Mouse (Mus musculus) embryonic facial prominence, embryonic 11.5 days (tissue): ENCODE data around the gene Agrp. TPM values are rescaled to one million over a fixed set of nuclear protein-coding genes. Genes with fewer than 3 reads are reported as not detected.

Source experiments
- ATAC-seq: fragments of 200-750 bp; cut with Nextera tagmentation; replicated peaks from 2 replicates; pipeline ENCODE4 v1.8.0; 2017; ENCODE audit warnings: low read depth; ENCODE audit not compliant: insufficient number of reproducible peaks, low FRiP score, low TSS enrichment
- DNase-seq: peaks from one replicate; pipeline ENCODE4 v3.0.0-alpha.2; 2015; ENCODE audit warnings: low spot score
- H3K27ac ChIP-seq: fragments of 300-500 bp; sonication (generic); replicated peaks from 2 replicates; pipeline ENCODE4 v1.5.1; 2014; ENCODE audit warnings: mild to moderate bottlenecking, low read depth, low read length, control low read depth
- H3K27me3 ChIP-seq: fragments of 300-500 bp; sonication (generic); 2 replicates; pipeline ENCODE4 v1.6.1; 2014; ENCODE audit warnings: mild to moderate bottlenecking, low read length, moderate library complexity, mixed read lengths; ENCODE audit not compliant: control insufficient read depth, insufficient read depth
- H3K36me3 ChIP-seq: fragments of 300-500 bp; sonication (generic); replicated peaks from 2 replicates; pipeline ENCODE4 v1.6.1; 2014; ENCODE audit warnings: low read depth, mild to moderate bottlenecking, low read length, moderate library complexity, mixed read lengths; ENCODE audit not compliant: control insufficient read depth, insufficient read depth
- H3K4me1 ChIP-seq: fragments of 300-500 bp; sonication (generic); 2 replicates; pipeline ENCODE4 v1.6.1; 2014; ENCODE audit warnings: low read length, mixed read lengths; ENCODE audit not compliant: control insufficient read depth, insufficient read depth
- H3K4me2 ChIP-seq: fragments of 300-500 bp; sonication (generic); 2 replicates; pipeline ENCODE4 v1.6.1; 2014; ENCODE audit warnings: low read depth, mild to moderate bottlenecking, control low read depth, low read length, moderate library complexity
- H3K4me3 ChIP-seq: fragments of 300-500 bp; sonication (generic); 2 replicates; pipeline ENCODE4 v1.5.1; 2014; ENCODE audit warnings: low read depth, low read length, control low read depth
- H3K9ac ChIP-seq: fragments of 300-500 bp; sonication (generic); replicated peaks from 2 replicates; pipeline ENCODE4 v1.6.1; 2014; ENCODE audit warnings: mild to moderate bottlenecking, control low read depth, low read length
- H3K9me3 ChIP-seq: fragments of 300-500 bp; sonication (generic); replicated peaks from 2 replicates; pipeline ENCODE4 v1.6.1; 2016; ENCODE audit warnings: mild to moderate bottlenecking, low read length, inconsistent platforms, mixed read lengths; ENCODE audit not compliant: control insufficient read depth
- WGBS: fragments of 180-500 bp; shearing (Covaris S2); extraction: QIAGEN DNeasy Blood & Tissue Kit; methylation state at CpG from one replicate; pipeline ENCODE4 v1.1.7; 2014; 5-methylcytosine and 5-hydroxymethylcytosine counted together
- polyA plus RNA-seq: library from polyadenylated mRNA; unstranded; fragments of >200 nt; fragmentation: Nextera tagmentation; extraction: Ambion mirVana; gene quantifications from 2 replicates; pipeline ENCODE4 v1.2.1, GENCODE M21; 2014

Agrp gene
- polyA plus RNA-seq, 1 experiment from 2014 or later, result 1.0 TPM

DNA sequence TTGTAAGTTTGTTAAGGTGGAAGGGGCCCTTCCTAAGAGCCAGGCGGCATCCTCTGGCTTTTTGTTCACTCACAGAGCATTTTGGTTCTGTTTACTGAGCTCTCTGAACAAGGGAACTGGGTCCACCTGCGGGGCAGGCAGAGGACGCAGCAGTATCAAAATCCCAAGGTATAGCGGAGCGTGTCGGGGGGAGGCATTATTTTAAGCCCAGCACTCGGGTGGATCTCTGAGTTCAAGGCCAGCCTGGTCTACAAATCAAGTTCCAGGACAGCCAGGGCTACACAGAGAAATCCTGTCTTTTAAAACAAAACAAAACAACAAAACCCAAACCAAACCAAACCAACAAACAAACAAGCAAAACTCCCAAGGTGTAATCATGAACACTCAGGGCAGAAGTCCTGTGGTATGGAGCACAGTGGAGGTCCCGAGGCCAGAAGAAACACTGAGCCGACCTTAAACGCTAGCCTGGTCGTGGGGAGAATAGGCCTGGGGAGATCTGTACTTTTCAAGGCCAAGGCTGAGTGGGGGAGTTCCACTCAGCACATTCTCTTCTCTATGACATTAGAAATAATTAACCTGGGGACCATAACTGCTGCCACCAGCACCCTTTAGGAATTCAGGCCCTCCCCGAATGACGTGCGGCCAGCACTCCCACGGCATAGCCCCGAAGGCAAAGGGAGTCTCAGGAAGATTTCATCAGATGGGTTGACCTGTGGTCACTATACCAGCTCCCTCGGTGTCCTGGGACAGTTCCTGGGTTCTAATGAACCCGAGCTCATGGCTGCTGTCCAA is 42.5 kb downstream of the Agrp start:
- ATAC-seq, result no peak
- Histone ChIP-seq H3K4me3 (no peak overlapping the region), H3K36me3 (no peaks in the 10 kb centered on the region), H3K4me2 (no peak overlapping the region; the same call in 1 of the 2 replicates), H3K27ac (no peak overlapping the region; the same call in 1 of the 2 replicates), H3K9me3 (no peaks in the 10 kb centered on the region), H3K27me3 (no peaks in the 10 kb centered on the region), H3K4me1 (no peaks in the 10 kb centered on the region), H3K9ac (peak overlapping the region; percentile 43; the same call in 1 of the 2 replicates)
- WGBS, result 78% methylated on average over 18 of the region's 18 CpGs
- DNase-seq, result no peak

DNA sequence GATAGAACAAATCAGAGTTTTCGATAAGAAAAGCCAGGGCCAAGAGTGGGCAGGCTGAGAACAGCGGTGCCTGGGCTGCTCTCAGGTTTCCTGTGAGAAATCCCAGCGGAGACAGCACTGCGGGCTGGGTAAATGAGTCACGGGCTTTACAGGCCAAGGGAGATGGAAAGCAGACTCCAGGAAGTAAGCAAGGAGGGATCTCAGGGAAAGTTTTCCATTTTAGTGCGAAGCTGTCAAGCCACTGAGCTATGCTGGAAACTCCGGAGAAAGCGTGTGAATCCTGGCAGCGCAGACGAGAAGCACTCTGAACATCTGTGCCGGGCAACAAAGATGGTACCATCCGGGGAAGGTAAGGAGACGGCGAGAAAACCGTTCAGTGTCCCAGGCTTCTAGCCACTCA is 43.3 kb downstream of the Agrp start:
- peak; percentile 82 for DNase-seq
- Histone ChIP-seq H3K27me3 (no peaks in the 10 kb centered on the region), H3K36me3 (no peaks in the 10 kb centered on the region), H3K4me1 (no peaks in the 10 kb centered on the region), H3K4me2 (peak overlapping the region; percentile 37), H3K9ac (peak overlapping the region; percentile 43), H3K9me3 (no peaks in the 10 kb centered on the region), H3K27ac (no peak overlapping the region; the same call in 1 of the 2 replicates), H3K4me3 (no peak overlapping the region)
- ATAC-seq, result 0 out of 2 replicates have a peak, but pooled peaks have one; percentile 63
- 19% methylated on average over 15 of the region's 15 CpGs for WGBS

DNA sequence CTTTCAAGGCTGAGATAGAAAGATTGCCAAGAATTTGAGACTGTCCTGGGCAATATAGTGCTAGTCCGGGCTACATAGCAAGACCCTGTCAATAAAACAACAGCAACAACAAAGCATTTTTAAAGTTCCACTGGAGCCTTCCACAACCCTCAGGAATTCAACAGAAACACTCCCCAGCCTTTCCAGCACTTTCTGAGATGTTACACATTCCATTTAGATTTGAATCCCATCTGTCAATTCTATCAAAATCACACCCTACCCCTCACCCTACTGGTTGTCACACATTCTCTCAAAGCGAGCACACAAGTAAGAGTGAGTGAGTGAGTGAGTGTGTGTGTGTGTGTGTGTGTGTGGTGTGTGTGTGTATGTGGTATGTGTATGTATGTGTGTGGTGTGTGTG is 44.8 kb downstream of the Agrp start:
- DNase-seq, result no peak

DNA sequence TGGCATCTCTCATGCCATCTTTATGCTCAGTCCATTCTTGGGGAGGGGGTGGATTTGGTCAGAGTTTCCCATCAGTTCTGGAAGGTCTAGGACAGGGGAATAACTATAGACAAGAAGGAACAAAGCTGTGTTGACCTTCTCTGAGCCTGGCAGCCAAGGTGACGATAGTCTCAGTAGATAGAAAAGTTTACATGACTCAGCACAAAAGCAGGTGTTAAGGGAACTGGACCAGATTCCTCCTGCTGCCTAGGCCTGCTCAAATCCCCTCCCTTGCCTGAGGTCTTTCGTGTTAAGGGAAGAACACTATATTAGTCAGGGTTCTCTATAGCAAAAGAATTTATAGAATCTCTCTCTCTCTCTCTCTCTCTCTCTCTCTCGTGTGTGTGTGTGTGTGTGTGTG is 57.5 kb downstream of the Agrp start:
- Histone ChIP-seq H3K9ac (no peak overlapping the region), H3K27ac (no peak overlapping the region), H3K4me1 (no peaks in the 10 kb centered on the region), H3K4me2 (no peak overlapping the region), H3K36me3 (no peaks in the 10 kb centered on the region), H3K4me3 (no peak overlapping the region), H3K9me3 (no peaks in the 10 kb centered on the region), H3K27me3 (no peaks in the 10 kb centered on the region)
- DNase-seq, result no peak
- WGBS, result 77% methylated on average over 3 of the region's 3 CpGs
- ATAC-seq, result no peak

More for the DNA sequence above, 44.8 kb downstream of the Agrp start:
- H3K9ac ChIP-seq, result no peak overlapping the region
- H3K9me3 ChIP-seq, result no peaks in the 10 kb centered on the region
- no peaks in the 10 kb centered on the region for H3K36me3 ChIP-seq
- WGBS, result 72% methylated on average over 2 of the region's 2 CpGs
- no peak overlapping the region for H3K4me3 ChIP-seq
- no peaks in the 10 kb centered on the region for H3K4me1 ChIP-seq
- H3K27me3 ChIP-seq, result no peaks in the 10 kb centered on the region
- H3K27ac ChIP-seq, result no peak overlapping the region
- H3K4me2 ChIP-seq, result no peak overlapping the region
- ATAC-seq, result no peak

DNA sequence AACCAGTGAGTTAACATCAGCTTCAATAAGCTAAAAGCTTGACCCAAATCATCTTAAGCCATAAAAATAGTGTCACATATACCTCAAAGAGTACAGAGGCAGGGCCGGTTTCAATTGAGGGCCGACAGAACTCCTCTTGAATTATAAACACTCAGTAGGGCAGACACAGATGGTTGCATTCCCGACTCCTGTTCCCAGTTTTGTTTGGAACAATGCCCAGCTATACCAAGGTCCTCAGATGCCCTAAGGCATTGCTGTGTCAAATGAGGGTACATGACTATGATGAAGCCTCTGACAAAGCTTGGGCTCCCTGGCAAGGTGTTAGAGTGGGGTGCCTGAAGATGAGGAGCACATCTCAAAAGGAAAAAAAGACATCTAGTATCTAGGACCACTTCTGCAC is 61.7 kb downstream of the Agrp start:
- ATAC-seq (no peak), DNase-seq (no peak)
- 77% methylated on average over 3 of the region's 3 CpGs for WGBS
- Histone ChIP-seq H3K27me3 (no peaks in the 10 kb centered on the region), H3K27ac (no peak overlapping the region), H3K36me3 (no peaks in the 10 kb centered on the region), H3K9me3 (no peaks in the 10 kb centered on the region), H3K9ac (no peak overlapping the region), H3K4me2 (no peak overlapping the region), H3K4me1 (no peaks in the 10 kb centered on the region), H3K4me3 (no peak overlapping the region)

DNA sequence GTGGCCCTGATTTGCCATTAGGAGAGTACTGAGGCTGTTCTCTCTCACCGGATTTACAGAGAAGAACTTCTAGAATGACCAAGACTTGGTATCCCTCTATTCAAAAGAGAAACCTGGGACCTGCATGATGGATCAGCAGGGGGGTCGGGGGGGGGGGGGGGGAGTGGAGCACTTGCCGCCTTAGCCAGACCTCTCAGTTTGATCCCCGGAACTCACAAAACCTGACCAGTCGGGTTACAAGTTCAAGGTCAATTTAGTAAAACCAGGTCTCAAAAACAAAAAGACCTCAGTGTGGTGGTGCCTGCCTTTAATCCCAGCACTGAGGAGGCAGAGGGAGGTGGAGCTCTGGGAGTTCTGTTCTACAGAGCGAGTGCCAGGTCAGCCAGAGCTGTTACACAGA is 62.5 kb downstream of the Agrp start:
- no peaks in the 10 kb centered on the region for H3K27me3 ChIP-seq
- H3K36me3 ChIP-seq, result no peaks in the 10 kb centered on the region
- H3K9me3 ChIP-seq, result no peaks in the 10 kb centered on the region
- no peak overlapping the region for H3K27ac ChIP-seq
- no peak overlapping the region for H3K4me2 ChIP-seq
- DNase-seq (no peak), ATAC-seq (no peak)
- H3K9ac ChIP-seq, result no peak overlapping the region
- H3K4me3 ChIP-seq, result no peak overlapping the region
- 40% methylated on average over 5 of the region's 6 CpGs for WGBS
- no peaks in the 10 kb centered on the region for H3K4me1 ChIP-seq

DNA sequence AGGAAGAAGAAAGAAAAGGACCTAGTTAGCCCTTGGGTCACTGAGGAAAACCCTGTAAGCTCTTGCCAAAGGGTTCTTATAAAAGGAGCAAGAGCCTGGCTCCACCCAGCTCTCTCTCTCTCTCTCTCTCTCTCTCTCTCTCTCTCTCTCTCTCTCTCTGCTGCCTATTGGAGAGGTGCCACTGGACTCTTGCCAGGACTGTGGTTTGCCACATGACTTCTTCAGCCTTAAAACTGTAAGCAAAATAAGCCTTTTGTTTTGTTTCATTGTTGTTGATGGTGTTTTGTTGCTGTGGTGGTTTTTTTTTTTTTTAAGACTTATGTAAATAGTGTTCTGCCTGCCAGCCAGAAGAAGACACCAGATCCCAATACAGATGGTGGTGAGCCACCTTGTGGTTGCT is 63.8 kb downstream of the Agrp start:
- no peak for ATAC-seq

DNA sequence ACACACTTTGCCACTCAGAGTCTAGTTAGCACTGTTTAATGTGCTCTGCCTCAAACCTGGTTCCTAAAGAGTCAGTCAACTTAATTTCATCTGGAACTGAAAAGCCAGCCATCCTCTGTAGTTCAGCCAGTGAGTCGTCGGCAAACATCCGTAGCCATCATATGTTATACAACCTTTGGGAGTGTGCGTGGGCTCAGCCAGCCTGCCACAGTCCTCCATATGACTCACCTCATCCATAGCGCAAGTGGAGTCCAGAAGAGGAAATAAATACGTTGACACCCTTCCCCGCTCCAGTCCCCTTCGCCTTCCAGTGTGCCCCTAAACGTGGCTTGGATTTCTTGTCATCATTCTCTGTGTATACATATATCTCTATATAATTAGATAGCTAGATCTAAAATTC is 65.4 kb downstream of the Agrp start:
- Histone ChIP-seq H3K9ac (no peak overlapping the region), H3K36me3 (no peaks in the 10 kb centered on the region), H3K27ac (no peak overlapping the region), H3K27me3 (no peaks in the 10 kb centered on the region), H3K9me3 (no peaks in the 10 kb centered on the region), H3K4me3 (no peak overlapping the region), H3K4me2 (no peak overlapping the region), H3K4me1 (no peaks in the 10 kb centered on the region; the same call in 1 of the 2 replicates)
- no peak for DNase-seq
- WGBS, result 91% methylated on average over 9 of the region's 9 CpGs
- no peak for ATAC-seq

More for the DNA sequence above, 63.8 kb downstream of the Agrp start:
- Histone ChIP-seq H3K4me1 (no peaks in the 10 kb centered on the region), H3K27ac (no peak overlapping the region), H3K9me3 (no peaks in the 10 kb centered on the region), H3K4me3 (no peak overlapping the region), H3K9ac (no peak overlapping the region), H3K4me2 (no peak overlapping the region), H3K27me3 (no peaks in the 10 kb centered on the region), H3K36me3 (no peaks in the 10 kb centered on the region)
- no peak for DNase-seq
